Mouse (Mus musculus) liver, adult 2 months (tissue): ENCODE measurements around the gene Casz1. TPM values are rescaled to one million over a fixed set of nuclear protein-coding genes. Genes with fewer than 3 reads are reported as not detected.

Source experiments
- DNase-seq: peaks from one replicate; pipeline ENCODE4 v3.0.0-alpha.2; 2011; ENCODE audit warnings: low read depth, low spot score; ENCODE audit errors: extremely low read depth
- H3K27ac ChIP-seq: fragments of 200-500 bp; replicated peaks from 2 replicates; pipeline ENCODE4 v1.5.1; 2012; ENCODE audit warnings: low read depth, mild to moderate bottlenecking, control low read depth, inconsistent platforms, low read length; ENCODE audit not compliant: insufficient read depth
- H3K27me3 ChIP-seq: fragments of 200-500 bp; 2 replicates; pipeline ENCODE4 v1.6.1; 2012; ENCODE audit warnings: mild to moderate bottlenecking, moderate library complexity, low read length, inconsistent platforms; ENCODE audit not compliant: control insufficient read depth, insufficient read depth
- H3K36me3 ChIP-seq: fragments of 200-500 bp; 2 replicates; pipeline ENCODE4 v1.6.1; 2012; ENCODE audit warnings: low read length, inconsistent platforms; ENCODE audit not compliant: control insufficient read depth, insufficient read depth
- H3K4me1 ChIP-seq: fragments of 200-500 bp; 2 replicates; pipeline ENCODE4 v1.6.1; 2011; ENCODE audit warnings: low read length; ENCODE audit not compliant: control insufficient read depth, insufficient read depth
- H3K4me3 ChIP-seq: fragments of 200-500 bp; 2 replicates; pipeline ENCODE4 v1.5.1; 2011; ENCODE audit warnings: low read depth, mild to moderate bottlenecking, control low read depth, low read length, moderate library complexity; ENCODE audit not compliant: insufficient read depth
- H3K79me2 ChIP-seq: fragments of 200-500 bp; 2 replicates; pipeline ENCODE4 v1.6.1; 2012; ENCODE audit warnings: inconsistent platforms, mild to moderate bottlenecking, low read length, moderate library complexity; ENCODE audit not compliant: control insufficient read depth, insufficient read depth
- H3K9ac ChIP-seq: fragments of 200-500 bp; 2 replicates; pipeline ENCODE4 v1.6.1; 2012; ENCODE audit warnings: low read depth, mild to moderate bottlenecking, control low read depth, inconsistent platforms, low read length
- CTCF ChIP-seq: fragments of 200-500 bp; IDR thresholded peaks from 2 replicates; pipeline ENCODE4 v1.5.1; 2011; ENCODE audit warnings: low read depth, low read length, control low read depth
- POLR2A ChIP-seq: fragments of 200-500 bp; IDR thresholded peaks from 2 replicates; pipeline ENCODE4 v1.6.1; 2011; ENCODE audit warnings: low read length, control low read depth; ENCODE audit not compliant: insufficient read depth; ENCODE audit errors: extremely low read depth
- WGBS: fragments of 180-500 bp; shearing (Covaris S2); methylation state at CpG from one replicate; pipeline ENCODE4 v1.1.7; 2018; 5-methylcytosine and 5-hydroxymethylcytosine counted together
- polyA plus RNA-seq: library from polyadenylated mRNA; depleted of rRNA; stranded (reverse); fragments of >200 nt; gene quantifications from 2 replicates; pipeline ENCODE4 v1.2.3, GENCODE M21; 2012
- total RNA-seq: library from RNA; depleted of rRNA; stranded (reverse); fragments of >200 nt; gene quantifications from 2 replicates; pipeline ENCODE4 v1.2.3, GENCODE M21; 2014

The Casz1 gene
- total and polyA plus RNA-seq, 2 experiments = 0.09 to 0.24 TPM

- H3K27ac ChIP-seq = no peak overlapping the region
- H3K36me3 ChIP-seq = no peaks in the 10 kb centered on the region
- H3K27me3 ChIP-seq = no peaks in the 10 kb centered on the region
- TF ChIP-seq POLR2A (no peak), CTCF (no peak)
- H3K4me1 ChIP-seq = no peaks in the 10 kb centered on the region
- no peak overlapping the region for H3K9ac ChIP-seq
- no peak for DNase-seq
- 80% methylated on average over 5 of the region's 5 CpGs for WGBS
- H3K79me2 ChIP-seq = no peaks in the 10 kb centered on the region
- no peak overlapping the region for H3K4me3 ChIP-seq
Observed at GRCm38 (mm10) chr4:148943099-148943498, 138.9 kb downstream of the Casz1 start.

GRCm38 (mm10) chr4:148945476-148945881, 141.2 kb downstream of the Casz1 start:
- WGBS = 89% methylated on average over 4 of the region's 4 CpGs

GRCm38 (mm10) chr4:148946071-148946470, 141.8 kb downstream of the Casz1 start:
- H3K4me1 ChIP-seq = no peaks in the 10 kb centered on the region
- H3K27ac ChIP-seq = no peak overlapping the region
- H3K4me3 ChIP-seq = no peak overlapping the region
- no peak overlapping the region for H3K9ac ChIP-seq
- DNase-seq = no peak
- H3K79me2 ChIP-seq = no peaks in the 10 kb centered on the region
- no peaks in the 10 kb centered on the region for H3K36me3 ChIP-seq
- 93% methylated on average over 8 of the region's 8 CpGs for WGBS
- TF ChIP-seq CTCF = no peak
- H3K27me3 ChIP-seq = no peaks in the 10 kb centered on the region

More at GRCm38 (mm10) chr4:148945476-148945881, 141.2 kb downstream of the Casz1 start:
- no peaks in the 10 kb centered on the region for H3K79me2 ChIP-seq
- no peak overlapping the region for H3K4me3 ChIP-seq
- H3K4me1 ChIP-seq = no peaks in the 10 kb centered on the region
- H3K27ac ChIP-seq = no peak overlapping the region
- no peak overlapping the region for H3K9ac ChIP-seq
- H3K36me3 ChIP-seq = no peaks in the 10 kb centered on the region
- TF ChIP-seq CTCF = no peak
- TF ChIP-seq POLR2A = no peak
- peak; percentile 23 for DNase-seq
- no peaks in the 10 kb centered on the region for H3K27me3 ChIP-seq

- H3K4me1 ChIP-seq = no peaks in the 10 kb centered on the region
- no peak overlapping the region for H3K27ac ChIP-seq
- peak; percentile 25 for DNase-seq
- WGBS = 40% methylated on average over 10 of the region's 10 CpGs
- no peak overlapping the region for H3K4me3 ChIP-seq
- H3K79me2 ChIP-seq = no peaks in the 10 kb centered on the region
- peaks cover 4% of the 10 kb centered on the region for H3K27me3 ChIP-seq
- no peak overlapping the region for H3K9ac ChIP-seq
- TF ChIP-seq CTCF (no peak), POLR2A (no peak)
- H3K36me3 ChIP-seq = no peaks in the 10 kb centered on the region
Observed at GRCm38 (mm10) chr4:148947833-148948388, 143.7 kb downstream of the Casz1 start.

GRCm38 (mm10) chr4:148950487-148950886, 146.3 kb downstream of the Casz1 start:
- no peak overlapping the region for H3K9ac ChIP-seq
- H3K4me3 ChIP-seq = no peak overlapping the region
- TF ChIP-seq POLR2A (no peak), CTCF (no peak)
- no peaks in the 10 kb centered on the region for H3K4me1 ChIP-seq
- 77% methylated on average over 6 of the region's 6 CpGs for WGBS
- no peaks in the 10 kb centered on the region for H3K79me2 ChIP-seq
- no peak overlapping the region for H3K27ac ChIP-seq
- H3K36me3 ChIP-seq = no peaks in the 10 kb centered on the region
- DNase-seq = no peak
- peaks cover 4% of the 10 kb centered on the region for H3K27me3 ChIP-seq

- Histone ChIP-seq H3K79me2 (no peaks in the 10 kb centered on the region), H3K36me3 (no peaks in the 10 kb centered on the region), H3K27me3 (peaks cover 4% of the 10 kb centered on the region), H3K4me3 (no peak overlapping the region), H3K4me1 (no peaks in the 10 kb centered on the region), H3K9ac (no peak overlapping the region), H3K27ac (no peak overlapping the region)
- TF ChIP-seq POLR2A = no peak
- no peak for TF ChIP-seq CTCF
- WGBS = 57% methylated on average over 25 of the region's 25 CpGs
- DNase-seq = no peak
Observed at GRCm38 (mm10) chr4:148950932-148951650, 146.9 kb downstream of the Casz1 start.
